ENCODE assay signal across 10 mouse cellular contexts in the genomic region with DNA sequence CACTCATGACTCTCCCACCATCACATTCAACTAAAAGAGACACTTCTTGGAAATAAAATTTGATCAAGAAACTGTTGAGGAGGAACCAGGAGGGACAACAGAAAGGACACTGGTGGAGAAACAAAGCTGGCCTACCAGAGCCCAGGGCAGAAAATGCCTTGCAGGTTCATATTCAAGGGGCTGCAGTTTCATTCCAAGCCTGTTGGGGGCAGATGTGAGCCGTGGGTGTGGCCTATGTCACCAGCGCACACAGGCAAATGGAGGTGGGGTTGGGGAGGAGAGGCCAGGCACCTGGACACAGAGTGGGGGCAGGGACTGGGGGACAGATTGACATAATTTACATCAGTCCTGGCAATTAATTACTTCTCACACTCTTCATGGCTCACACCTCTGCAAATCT.
DNase-seq lines count a peak whose midpoint lies in the region; ATAC-seq and TF ChIP-seq lines count a peak whose summit lies in the region.
"Had no signal": no experiment of that assay in that cellular context is flagged by ENCODE, and none has a peak within 500 bp of the region (broad histone marks: within the 10 kb centered on the region; RNA-seq: fewer than 3 reads in every experiment).

No protein-coding gene starts in this region.

- H3K27me3 ChIP-seq in lung, embryonic 14.5 days (ENCODE audit: insufficient read depth, low read length) = no peaks in the 10 kb centered on the region
- no peaks in the 10 kb centered on the region for H3K27me3 ChIP-seq in midbrain, postnatal 0 days (ENCODE audit: insufficient read depth, low read length)
- H3K27me3 ChIP-seq: lung, embryonic 15.5 days had no signal

- H3K9me3 ChIP-seq in lung, embryonic 14.5 days (ENCODE audit: low read depth, low read length) = no peaks in the 10 kb centered on the region
- no peaks in the 10 kb centered on the region for H3K9me3 ChIP-seq in midbrain, postnatal 0 days (ENCODE audit: low read length)
- H3K9me3 ChIP-seq: kidney, embryonic 15.5 days; lung, embryonic 15.5 days had no signal

- TF ChIP-seq CTCF in lung, embryonic 14.5 days (IDR thresholded peaks at IDR 0.05; ENCODE audit: low read depth) = peak; percentile 58
- TF ChIP-seq CTCF in midbrain, postnatal 0 days (IDR thresholded peaks at IDR 0.05) = peak; percentile 63

- no peak overlapping the region for H3K4me3 ChIP-seq in lung, embryonic 14.5 days (ENCODE audit: low read depth, low read length)
- no peak overlapping the region for H3K4me3 ChIP-seq in midbrain, postnatal 0 days (ENCODE audit: low read depth, low read length)
- H3K4me3 ChIP-seq: kidney, embryonic 15.5 days; lung, embryonic 15.5 days had no signal

- DNase-seq in CD4-positive, CD25-positive, alpha-beta regulatory T cell, adult 2 months (ENCODE audit: low read depth, low spot score) = peak; percentile 23
- DNase-seq in lung, embryonic 14.5 days = peak; percentile 27
- no peak for DNase-seq in lung, postnatal 4 days
- DNase-seq in c-Kit-positive CD71-positive TER-119-positive erythroid progenitor cells, embryonic 14.5 days (ENCODE audit: low spot score) = peak; percentile 5
- DNase-seq in midbrain, postnatal 0 days (ENCODE audit: low spot score) = no peak
- no peak for DNase-seq in adrenal gland, postnatal 4 days (ENCODE audit: low spot score in 2 of 2)
- no peak for DNase-seq in kidney, postnatal 14 days

- no peak overlapping the region for H3K27ac ChIP-seq in lung, embryonic 14.5 days (ENCODE audit: low read depth)
- H3K27ac ChIP-seq in midbrain, postnatal 0 days (ENCODE audit: low read depth, low read length) = no peak overlapping the region
- H3K27ac ChIP-seq: kidney, embryonic 15.5 days; lung, embryonic 15.5 days had no signal

- 0% methylated on average over 2 of the region's 2 CpGs for WGBS in lung, embryonic 14.5 days
- 9% methylated on average over 2 of the region's 2 CpGs for WGBS in midbrain, postnatal 0 days

- no peaks in the 10 kb centered on the region for H3K4me1 ChIP-seq in lung, embryonic 14.5 days (ENCODE audit: insufficient read depth)
- H3K4me1 ChIP-seq in midbrain, postnatal 0 days (ENCODE audit: insufficient read depth, low read length) = peaks cover 10% of the 10 kb centered on the region
- H3K4me1 ChIP-seq: kidney, embryonic 15.5 days; lung, embryonic 15.5 days had no signal

- no peak for ATAC-seq in CD4-positive, CD25-positive, alpha-beta regulatory T cell, adult 4 months
- no peak for ATAC-seq in lung, embryonic 14.5 days (ENCODE audit: insufficient read depth)
- no peak for ATAC-seq in midbrain, postnatal 0 days (ENCODE audit: low FRiP score)

- no peak overlapping the region for H3K4me2 ChIP-seq in lung, embryonic 14.5 days
- no peak overlapping the region for H3K4me2 ChIP-seq in midbrain, postnatal 0 days (ENCODE audit: low read depth, low read length, poor library complexity, severe bottlenecking)
- H3K4me2 ChIP-seq: kidney, embryonic 15.5 days; lung, embryonic 15.5 days had no signal

- no peak overlapping the region for H3K9ac ChIP-seq in lung, embryonic 14.5 days
- H3K9ac ChIP-seq in midbrain, postnatal 0 days (replicated peaks; ENCODE audit: low read length, poor library complexity, severe bottlenecking) = no peak overlapping the region
- H3K9ac ChIP-seq: kidney, embryonic 15.5 days; lung, embryonic 15.5 days had no signal

- H3K36me3 ChIP-seq in lung, embryonic 14.5 days (ENCODE audit: insufficient read depth) = no peaks in the 10 kb centered on the region
- peaks cover 17% of the 10 kb centered on the region for H3K36me3 ChIP-seq in midbrain, postnatal 0 days (ENCODE audit: insufficient read depth, low read length)
- H3K36me3 ChIP-seq: kidney, embryonic 15.5 days; lung, embryonic 15.5 days had no signal

Comparison
In these comparisons a context has a peak if more than half of its experiments do, and no peak if none do; other contexts are left out.
1. DNase-seq: peak in CD4-positive, CD25-positive, alpha-beta regulatory T cell, adult 2 months (single experiment), lung, embryonic 14.5 days (single experiment) and c-Kit-positive CD71-positive TER-119-positive erythroid progenitor cells, embryonic 14.5 days (single experiment); none in lung, postnatal 4 days (0 of 2), midbrain, postnatal 0 days (single experiment), adrenal gland, postnatal 4 days (0 of 2) and kidney, postnatal 14 days (single experiment).